ENCODE assay signal across 13 mouse cellular contexts in the genomic region with DNA sequence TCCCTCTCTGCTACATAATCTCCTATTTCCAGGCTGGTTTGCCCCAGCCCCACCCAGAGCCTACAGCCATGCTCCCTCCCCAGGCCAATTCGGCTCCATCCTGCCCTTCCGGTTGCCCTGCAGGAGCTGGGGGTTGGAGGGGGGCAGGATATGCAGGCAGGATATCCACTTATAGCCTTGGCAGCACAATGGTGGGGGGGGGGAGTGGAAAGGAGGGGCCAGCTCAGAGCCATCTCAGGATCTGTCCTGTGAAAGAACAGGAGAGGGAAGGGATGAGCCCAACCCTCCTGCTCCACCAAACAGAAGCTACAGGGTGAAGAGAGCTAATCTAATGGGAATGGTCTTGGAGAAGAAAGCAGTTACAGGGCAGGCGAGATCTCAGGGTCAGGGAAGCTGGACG. TPM values are rescaled to one million over a fixed set of nuclear protein-coding genes. Genes with fewer than 3 reads are reported as not detected.
A peak's percentile ranks its signal among the peaks of the same experiment; 100 is the strongest.
DNase-seq lines count a peak whose midpoint lies in the region; ATAC-seq lines count a peak whose summit lies in the region.
"Had no signal": no experiment of that assay in that cellular context is flagged by ENCODE, and none has a peak within 500 bp of the region (broad histone marks: within the 10 kb centered on the region; RNA-seq: fewer than 3 reads in every experiment).

No protein-coding gene starts in this region.

- H3K27ac ChIP-seq in heart, embryonic 15.5 days = no peak overlapping the region
- H3K27ac ChIP-seq: liver, embryonic 14.5 days; neural tube, embryonic 12.5 days had no signal

- H3K9ac ChIP-seq in heart, embryonic 15.5 days = no peak overlapping the region
- H3K9ac ChIP-seq: embryonic facial prominence, embryonic 12.5 days; liver, embryonic 14.5 days; neural tube, embryonic 12.5 days had no signal

- peak; percentile 80 to 81 for DNase-seq in kidney, postnatal 36 days
- DNase-seq in lung, postnatal 36 days = peak; percentile 83
- DNase-seq in urinary bladder, postnatal 25 days (ENCODE audit: low spot score) = no peak
- DNase-seq in urinary bladder, adult 2 months (ENCODE audit: low spot score) = no peak
- DNase-seq: thymus, postnatal 36 days had no signal

- H3K4me2 ChIP-seq in heart, embryonic 15.5 days = no peak overlapping the region
- H3K4me2 ChIP-seq: embryonic facial prominence, embryonic 12.5 days; neural tube, embryonic 12.5 days had no signal

- peak overlapping the region; percentile 64 for H3K4me3 ChIP-seq in megakaryocyte, embryonic 14.5 days (replicated peaks)
- H3K4me3 ChIP-seq in heart, embryonic 15.5 days = no peak overlapping the region
- H3K4me3 ChIP-seq: embryonic facial prominence, embryonic 12.5 days; neural tube, embryonic 12.5 days had no signal

- ATAC-seq in megakaryocyte, adult 5-6 weeks (ENCODE audit: poor library complexity, severe bottlenecking) = no peak
- 0 out of 2 replicates have a peak, but pooled peaks have one; percentile 26 for ATAC-seq in heart, embryonic 15.5 days (replicated peaks; ENCODE audit: insufficient number of reproducible peaks, insufficient read depth, low FRiP score, low read depth)
- no peak for ATAC-seq in monocyte, adult 5-6 weeks (replicated peaks; ENCODE audit: insufficient number of reproducible peaks, low FRiP score, low TSS enrichment, poor library complexity, severe bottlenecking)

- H3K27me3 ChIP-seq in megakaryocyte, embryonic 14.5 days (replicated peaks) = no peaks in the 10 kb centered on the region
- H3K27me3 ChIP-seq in heart, embryonic 15.5 days = peaks cover 35% of the 10 kb centered on the region
- H3K27me3 ChIP-seq: embryonic facial prominence, embryonic 12.5 days had no signal

- peaks cover 64% of the 10 kb centered on the region for H3K36me3 ChIP-seq in megakaryocyte, embryonic 14.5 days (replicated peaks; ENCODE audit: low read length)
- H3K36me3 ChIP-seq in heart, embryonic 15.5 days = no peaks in the 10 kb centered on the region; the same call in 1 of the 2 replicates

- no peaks in the 10 kb centered on the region for H3K9me3 ChIP-seq in megakaryocyte, embryonic 14.5 days
- H3K9me3 ChIP-seq in heart, embryonic 15.5 days (replicated peaks) = no peaks in the 10 kb centered on the region
- H3K9me3 ChIP-seq: embryonic facial prominence, embryonic 12.5 days; neural tube, embryonic 12.5 days had no signal

- H3K4me1 ChIP-seq in megakaryocyte, embryonic 14.5 days = peaks cover 79% of the 10 kb centered on the region
- H3K4me1 ChIP-seq in heart, embryonic 15.5 days (replicated peaks) = peaks cover 34% of the 10 kb centered on the region

- 68% methylated on average over 4 of the region's 4 CpGs for WGBS in heart, embryonic 15.5 days

RNA-seq across cellular contexts. Expression of a gene that starts 8.9 kb away (rescaled TPM):
- polyA plus RNA-seq in megakaryocyte, embryonic 14.5 days (2012; ENCODE audit: insufficient read depth, low replicate concordance) = 1.9 and 19.9 TPM in 2 replicates
- 638 and 660 TPM in 2 replicates for total RNA-seq in megakaryocyte, adult 5-6 weeks (2015)
- 1,192 and 1,305 TPM in 2 replicates for total RNA-seq in megakaryocyte, adult 5-6 weeks (2017)
- polyA plus RNA-seq in heart, embryonic 15.5 days (2015; fragmentation: Nextera tagmentation; extraction: Ambion mirVana) = 1.7 and 8.9 TPM in 2 replicates
- 533 to 618 TPM (median 601 TPM) in 3 replicates for total RNA-seq in monocyte, adult 5-6 weeks (2017)
- 7.0 and 13.2 TPM in 2 replicates for polyA plus RNA-seq in urinary bladder, adult 2 months (2012; rRNA removed)

RNA-seq across cellular contexts. Expression of a gene that starts 16.7 kb away (rescaled TPM):
- polyA plus RNA-seq in megakaryocyte, embryonic 14.5 days (2012; ENCODE audit: insufficient read depth, low replicate concordance) = 68.7 and 69.9 TPM in 2 replicates
- total RNA-seq in megakaryocyte, adult 5-6 weeks (2015) = 34.6 and 39.9 TPM in 2 replicates
- total RNA-seq in megakaryocyte, adult 5-6 weeks (2017) = 30.8 and 31.9 TPM in 2 replicates
- polyA plus RNA-seq in heart, embryonic 15.5 days (2015; fragmentation: Nextera tagmentation; extraction: Ambion mirVana) = 7.9 and 15.8 TPM in 2 replicates
- 18.8 to 30.0 TPM (median 26.6 TPM) in 3 replicates for total RNA-seq in monocyte, adult 5-6 weeks (2017)
- polyA plus RNA-seq in urinary bladder, adult 2 months (2012; rRNA removed) = 72.2 and 76.7 TPM in 2 replicates

RNA-seq across cellular contexts. Expression of a gene that starts 29.8 kb away (rescaled TPM):
- not detected in 2 replicates for polyA plus RNA-seq in megakaryocyte, embryonic 14.5 days (2012; ENCODE audit: insufficient read depth, low replicate concordance)
- total RNA-seq in megakaryocyte, adult 5-6 weeks (2015) = not detected in 2 replicates
- not detected in 2 replicates for total RNA-seq in megakaryocyte, adult 5-6 weeks (2017)
- polyA plus RNA-seq in heart, embryonic 15.5 days (2015; fragmentation: Nextera tagmentation; extraction: Ambion mirVana) = not detected in 2 replicates
- not detected in 3 replicates for total RNA-seq in monocyte, adult 5-6 weeks (2017)
- polyA plus RNA-seq in urinary bladder, adult 2 months (2012; rRNA removed) = 0.56 and 0.59 TPM in 2 replicates
- polyA plus RNA-seq: small intestine, adult 2 months had no signal

RNA-seq across cellular contexts. Expression of a gene that starts 36.1 kb away (rescaled TPM):
- polyA plus RNA-seq in megakaryocyte, embryonic 14.5 days (2012; ENCODE audit: insufficient read depth, low replicate concordance) = 13.8 and 14.5 TPM in 2 replicates
- total RNA-seq in megakaryocyte, adult 5-6 weeks (2015) = 5.6 and 9.3 TPM in 2 replicates
- total RNA-seq in megakaryocyte, adult 5-6 weeks (2017) = 8.6 and 15.4 TPM in 2 replicates
- 31.1 and 47.9 TPM in 2 replicates for polyA plus RNA-seq in heart, embryonic 15.5 days (2015; fragmentation: Nextera tagmentation; extraction: Ambion mirVana)
- total RNA-seq in monocyte, adult 5-6 weeks (2017) = 4.1 to 11.2 TPM (median 8.1 TPM) in 3 replicates
- 92.4 and 102 TPM in 2 replicates for polyA plus RNA-seq in urinary bladder, adult 2 months (2012; rRNA removed)

RNA-seq across cellular contexts. Expression of a gene that starts 37.6 kb away (rescaled TPM):
- 2.5 and 3.8 TPM in 2 replicates for polyA plus RNA-seq in megakaryocyte, embryonic 14.5 days (2012; ENCODE audit: insufficient read depth, low replicate concordance)
- 27.7 and 38.0 TPM in 2 replicates for total RNA-seq in megakaryocyte, adult 5-6 weeks (2015)
- total RNA-seq in megakaryocyte, adult 5-6 weeks (2017) = 39.9 and 48.4 TPM in 2 replicates
- 25.8 and 34.3 TPM in 2 replicates for polyA plus RNA-seq in heart, embryonic 15.5 days (2015; fragmentation: Nextera tagmentation; extraction: Ambion mirVana)
- total RNA-seq in monocyte, adult 5-6 weeks (2017) = 58.9 to 62.9 TPM (median 60.3 TPM) in 3 replicates
- polyA plus RNA-seq in urinary bladder, adult 2 months (2012; rRNA removed) = 62.9 and 67.8 TPM in 2 replicates

Comparison
In these comparisons a context has a peak if more than half of its experiments do, and no peak if none do; other contexts are left out.
1. DNase-seq: peak in kidney, postnatal 36 days (2 of 2) and lung, postnatal 36 days (single experiment); none in urinary bladder, postnatal 25 days (single experiment) and urinary bladder, adult 2 months (single experiment).